Mouse (Mus musculus): ENCODE results near the gene Slc38a4. TPM values are rescaled to one million over a fixed set of nuclear protein-coding genes. Genes with fewer than 3 reads are reported as not detected.

Gene Slc38a4
- polyA plus RNA-seq, 1 experiment: 0.30 TPM

GRCm38 (mm10) chr15:97019323-97019722, 36.4 kb downstream of the Slc38a4 start:
- 33% methylated on average over 11 of the region's 11 CpGs for WGBS
- H3K4me3 ChIP-seq (ENCODE audit: low read depth, low read length): peak overlapping the region; percentile 35; the same call in 1 of the 2 replicates
- no peaks in the 10 kb centered on the region for H3K4me1 ChIP-seq (ENCODE audit: control insufficient read depth, insufficient read depth, insufficient read length, low read length)
- H3K27ac ChIP-seq (ENCODE audit: insufficient read depth, low read depth, low read length): no peak overlapping the region
- no peaks in the 10 kb centered on the region for H3K36me3 ChIP-seq (ENCODE audit: control insufficient read depth, insufficient read depth, low read length)
- H3K27me3 ChIP-seq (ENCODE audit: control insufficient read depth, insufficient read depth, low read length): peaks cover 3% of the 10 kb centered on the region; the same call in 1 of the 2 replicates
- TF ChIP-seq POLR2A (IDR thresholded peaks at IDR 0.05; ENCODE audit: low read depth, low read length): no peak
- no peak for TF ChIP-seq CTCF (IDR thresholded peaks at IDR 0.05; ENCODE audit: extremely low read depth, insufficient read length, insufficient replicate concordance, low read depth, low read length)

GRCm38 (mm10) chr15:97017195-97017594, 38.6 kb downstream of the Slc38a4 start:
- no peak overlapping the region for H3K27ac ChIP-seq (ENCODE audit: insufficient read depth, low read depth, low read length)

DNA sequence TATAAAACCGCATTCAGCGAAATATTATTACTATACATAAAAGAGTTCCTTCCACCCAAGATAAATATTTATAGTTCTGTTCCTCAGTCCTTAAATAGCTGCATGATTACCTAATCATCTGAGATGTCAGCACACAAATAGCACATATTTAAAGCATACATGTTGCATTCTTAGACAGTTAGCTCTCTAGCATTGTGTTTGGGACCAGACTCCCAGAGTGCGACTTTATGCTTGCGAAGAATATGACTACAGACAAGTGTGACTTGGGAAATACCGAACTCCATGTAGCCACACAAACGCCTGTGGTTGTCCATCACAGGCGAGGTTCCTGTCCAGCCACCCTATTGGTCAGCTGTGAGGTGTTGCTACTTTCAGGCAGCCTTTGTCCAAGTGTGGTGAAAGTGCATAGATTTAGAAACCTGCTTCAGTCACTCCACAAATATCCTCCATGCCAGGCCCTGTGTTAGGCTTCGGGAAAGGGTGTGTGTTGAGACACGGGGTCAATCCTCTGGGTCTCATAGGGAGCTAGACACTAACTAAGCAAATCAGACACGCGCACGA, 40.6 kb downstream of the Slc38a4 start:
- Histone ChIP-seq H3K27ac (ENCODE audit: insufficient read depth, low read depth, low read length) (no peak overlapping the region), H3K4me3 (ENCODE audit: low read depth, low read length) (no peak overlapping the region), H3K4me1 (ENCODE audit: control insufficient read depth, insufficient read depth, insufficient read length, low read length) (no peaks in the 10 kb centered on the region), H3K27me3 (ENCODE audit: control insufficient read depth, insufficient read depth, low read length) (no peaks in the 10 kb centered on the region), H3K36me3 (ENCODE audit: control insufficient read depth, insufficient read depth, low read length) (no peaks in the 10 kb centered on the region)
- 88% methylated on average over 12 of the region's 12 CpGs for WGBS
- TF ChIP-seq POLR2A (IDR thresholded peaks at IDR 0.05; ENCODE audit: low read depth, low read length) (no peak), CTCF (IDR thresholded peaks at IDR 0.05; ENCODE audit: extremely low read depth, insufficient read length, insufficient replicate concordance, low read depth, low read length) (no peak)

More at GRCm38 (mm10) chr15:97017195-97017594, 38.6 kb downstream of the Slc38a4 start:
- peaks cover 3% of the 10 kb centered on the region; the same call in 1 of the 2 replicates for H3K27me3 ChIP-seq (ENCODE audit: control insufficient read depth, insufficient read depth, low read length)
- TF ChIP-seq CTCF (IDR thresholded peaks at IDR 0.05; ENCODE audit: extremely low read depth, insufficient read length, insufficient replicate concordance, low read depth, low read length) (no peak), POLR2A (IDR thresholded peaks at IDR 0.05; ENCODE audit: low read depth, low read length) (no peak)
- 78% methylated on average over 9 of the region's 9 CpGs for WGBS
- H3K4me3 ChIP-seq (ENCODE audit: low read depth, low read length): no peak overlapping the region
- no peaks in the 10 kb centered on the region for H3K4me1 ChIP-seq (ENCODE audit: control insufficient read depth, insufficient read depth, insufficient read length, low read length)
- no peaks in the 10 kb centered on the region for H3K36me3 ChIP-seq (ENCODE audit: control insufficient read depth, insufficient read depth, low read length)

DNA sequence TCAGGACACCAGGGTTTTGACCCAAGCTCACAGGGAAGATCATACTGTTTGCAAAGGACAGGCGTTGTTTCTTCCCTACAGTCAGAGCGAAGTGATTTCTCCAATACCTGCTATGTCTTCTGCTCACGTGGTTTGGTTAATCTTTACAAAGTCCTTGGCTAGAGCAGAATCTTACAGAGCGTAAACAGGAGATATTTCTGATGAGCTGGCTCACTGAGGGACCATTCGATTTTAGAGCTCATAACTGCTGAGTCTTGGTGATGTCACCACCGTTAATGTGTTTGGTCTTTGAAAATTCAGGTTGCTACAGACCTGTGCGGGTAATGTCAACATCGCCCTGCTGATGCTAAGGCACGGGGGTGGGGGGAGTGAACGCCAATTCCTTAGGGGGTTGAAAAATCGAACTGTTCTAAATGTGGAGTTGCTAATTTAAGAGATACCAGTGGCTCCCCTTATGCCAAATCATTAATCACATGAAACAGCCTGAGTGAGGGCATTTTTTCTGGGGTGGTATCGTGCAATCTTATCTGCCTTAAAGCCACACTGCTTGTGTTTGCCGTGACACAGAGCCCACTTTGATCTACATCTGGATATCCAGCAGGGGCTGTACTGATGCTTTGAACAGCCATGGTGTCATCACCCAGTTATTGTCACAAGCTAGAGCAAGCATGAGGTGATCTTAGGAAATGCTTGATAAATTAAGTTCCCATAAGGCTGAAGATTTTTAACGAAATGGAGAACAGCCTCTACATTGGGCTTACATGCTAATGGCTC, 44.0 kb downstream of the Slc38a4 start:
- Histone ChIP-seq H3K4me3 (ENCODE audit: low read depth, low read length) (no peak overlapping the region), H3K36me3 (ENCODE audit: control insufficient read depth, insufficient read depth, low read length) (no peaks in the 10 kb centered on the region), H3K27me3 (ENCODE audit: control insufficient read depth, insufficient read depth, low read length) (no peaks in the 10 kb centered on the region), H3K27ac (ENCODE audit: insufficient read depth, low read depth, low read length) (no peak overlapping the region), H3K4me1 (ENCODE audit: control insufficient read depth, insufficient read depth, insufficient read length, low read length) (no peaks in the 10 kb centered on the region)
- WGBS: 48% methylated on average over 14 of the region's 14 CpGs
- TF ChIP-seq CTCF (IDR thresholded peaks at IDR 0.05; ENCODE audit: extremely low read depth, insufficient read length, insufficient replicate concordance, low read depth, low read length) (no peak), POLR2A (IDR thresholded peaks at IDR 0.05; ENCODE audit: low read depth, low read length) (no peak)

DNA sequence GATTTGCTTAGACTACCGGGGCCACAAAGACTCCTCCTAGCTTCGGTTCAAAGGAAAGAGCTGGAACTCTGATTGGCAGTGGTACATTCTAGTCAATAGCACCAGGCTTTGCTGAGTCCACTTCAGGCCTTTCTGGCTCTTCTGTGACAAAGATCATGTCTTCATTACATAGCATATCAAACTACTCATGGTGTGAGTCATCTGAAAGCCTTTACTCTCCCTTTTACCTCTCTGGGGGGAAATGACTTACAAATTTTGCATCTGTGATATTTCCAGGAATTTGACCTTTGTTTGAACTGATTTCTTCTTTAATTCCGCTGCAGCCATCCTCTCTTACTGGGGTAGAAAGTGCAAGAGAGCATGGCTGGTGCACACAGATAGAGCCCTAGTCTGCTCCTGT, 46.5 kb downstream of the Slc38a4 start:
- Histone ChIP-seq H3K36me3 (ENCODE audit: control insufficient read depth, insufficient read depth, low read length) (no peaks in the 10 kb centered on the region), H3K4me1 (ENCODE audit: control insufficient read depth, insufficient read depth, insufficient read length, low read length) (no peaks in the 10 kb centered on the region), H3K4me3 (ENCODE audit: low read depth, low read length) (no peak overlapping the region), H3K27ac (ENCODE audit: insufficient read depth, low read depth, low read length) (no peak overlapping the region), H3K27me3 (ENCODE audit: control insufficient read depth, insufficient read depth, low read length) (no peaks in the 10 kb centered on the region)
- 87% methylated on average over 3 of the region's 3 CpGs for WGBS
- TF ChIP-seq CTCF (IDR thresholded peaks at IDR 0.05; ENCODE audit: extremely low read depth, insufficient read length, insufficient replicate concordance, low read depth, low read length) (no peak), POLR2A (IDR thresholded peaks at IDR 0.05; ENCODE audit: low read depth, low read length) (no peak)

DNA sequence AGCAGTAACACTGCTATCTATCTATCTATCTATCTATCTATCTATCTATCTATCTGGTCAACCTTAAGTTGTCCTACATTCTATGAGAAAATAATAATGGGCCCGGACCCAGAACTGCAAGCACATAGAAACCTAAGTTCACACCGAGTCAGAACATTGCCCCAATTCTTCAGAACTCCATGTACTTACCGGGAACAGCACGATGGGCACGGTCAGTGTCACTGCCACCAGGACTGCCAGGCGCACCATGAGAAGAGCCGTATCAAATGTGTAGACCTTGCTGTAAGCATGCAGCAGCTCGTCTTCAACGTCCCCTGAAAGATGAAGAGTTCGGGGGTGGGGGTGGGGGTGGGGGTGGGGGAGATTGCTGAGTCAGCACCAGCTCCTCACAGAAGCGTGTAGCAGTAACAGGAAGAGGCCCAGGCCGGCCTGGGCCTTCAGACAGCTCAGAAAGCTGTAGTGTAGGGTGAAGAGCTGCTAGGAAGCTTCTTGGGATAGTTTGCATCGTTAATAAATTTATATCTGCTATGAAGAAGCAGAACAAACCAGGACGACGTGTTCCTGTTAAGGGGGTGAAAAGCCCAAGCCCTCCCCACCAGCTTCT, 50.0 kb downstream of the Slc38a4 start:
- Histone ChIP-seq H3K27me3 (ENCODE audit: control insufficient read depth, insufficient read depth, low read length) (no peaks in the 10 kb centered on the region), H3K27ac (ENCODE audit: insufficient read depth, low read depth, low read length) (no peak overlapping the region), H3K4me3 (ENCODE audit: low read depth, low read length) (no peak overlapping the region), H3K36me3 (ENCODE audit: control insufficient read depth, insufficient read depth, low read length) (no peaks in the 10 kb centered on the region), H3K4me1 (ENCODE audit: control insufficient read depth, insufficient read depth, insufficient read length, low read length) (no peaks in the 10 kb centered on the region)
- 84% methylated on average over 15 of the region's 15 CpGs for WGBS
- TF ChIP-seq CTCF (IDR thresholded peaks at IDR 0.05; ENCODE audit: extremely low read depth, insufficient read length, insufficient replicate concordance, low read depth, low read length) (no peak), POLR2A (IDR thresholded peaks at IDR 0.05; ENCODE audit: low read depth, low read length) (no peak)

GRCm38 (mm10) chr15:97004525-97004867, 51.3 kb downstream of the Slc38a4 start:
- TF ChIP-seq POLR2A (IDR thresholded peaks at IDR 0.05; ENCODE audit: low read depth, low read length): no peak
- TF ChIP-seq CTCF (IDR thresholded peaks at IDR 0.05; ENCODE audit: extremely low read depth, insufficient read length, insufficient replicate concordance, low read depth, low read length): no peak
- Histone ChIP-seq H3K4me3 (ENCODE audit: low read depth, low read length) (no peak overlapping the region), H3K36me3 (ENCODE audit: control insufficient read depth, insufficient read depth, low read length) (no peaks in the 10 kb centered on the region), H3K27me3 (ENCODE audit: control insufficient read depth, insufficient read depth, low read length) (no peaks in the 10 kb centered on the region), H3K4me1 (ENCODE audit: control insufficient read depth, insufficient read depth, insufficient read length, low read length) (no peaks in the 10 kb centered on the region), H3K27ac (ENCODE audit: insufficient read depth, low read depth, low read length) (no peak overlapping the region)
- 70% methylated on average over 7 of the region's 7 CpGs for WGBS
